Comparison of ENCODE assay signal across 12 mouse cellular contexts in the genomic region with DNA sequence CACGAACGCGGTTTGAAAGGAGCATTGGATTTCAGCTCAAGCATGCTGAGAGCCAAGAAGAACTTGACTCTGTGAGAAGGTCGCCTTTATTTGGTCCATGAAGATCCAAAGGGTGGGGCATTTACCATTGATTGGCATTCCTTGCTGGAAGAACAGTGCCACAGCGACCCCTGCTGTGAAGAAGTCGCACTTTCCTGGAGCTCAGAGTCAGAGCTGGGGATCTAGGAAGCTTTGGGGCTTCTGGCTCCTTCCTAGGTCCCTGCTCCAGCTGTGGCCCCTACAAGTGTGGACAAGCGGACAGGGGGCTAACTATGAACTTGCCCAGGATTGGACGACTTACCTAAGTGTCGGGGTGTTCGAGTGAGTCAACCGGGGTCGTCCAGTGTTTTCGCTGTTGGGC. TPM values are rescaled to one million over a fixed set of nuclear protein-coding genes. Genes with fewer than 3 reads are reported as not detected.
"Had no signal": no experiment of that assay in that cellular context is flagged by ENCODE, and none has a peak within 500 bp of the region (broad histone marks: within the 10 kb centered on the region; RNA-seq: fewer than 3 reads in every experiment).

No protein-coding gene starts in this region.

RNA-seq across cellular contexts. Expression of gene Gm21188, which starts 18.9 kb away (rescaled TPM):
- total RNA-seq: layer of hippocampus, postnatal 36 days; left cerebral cortex, adult 8-10 months; left cerebral cortex, postnatal 25 days had no signal
- polyA plus RNA-seq: intestine, postnatal 0 days; limb, embryonic 11.5 days; liver, embryonic 12.5 days; lung, embryonic 15.5 days; midbrain, embryonic 10.5 days; stomach, embryonic 14.5 days had no signal

RNA-seq across cellular contexts. Expression of gene Gm36079, which starts 44.1 kb away (rescaled TPM):
- total RNA-seq: layer of hippocampus, adult 18-20 months; layer of hippocampus, postnatal 36 days; left cerebral cortex, adult 8-10 months; left cerebral cortex, postnatal 25 days had no signal
- polyA plus RNA-seq: intestine, postnatal 0 days; kidney, postnatal 0 days; limb, embryonic 11.5 days; limb, embryonic 15.5 days; liver, embryonic 12.5 days; lung, embryonic 15.5 days; midbrain, embryonic 10.5 days; stomach, embryonic 14.5 days had no signal
